Mouse (Mus musculus) cerebellum, adult 11-12 months (tissue): ENCODE measurements around the gene Esrra.

Source experiments
- DNase-seq: peaks from one replicate; pipeline ENCODE4 v3.0.0; 2022

The Esrra gene

GRCm38 (mm10) chr19:6919876-6920740 lies 1.5 kb downstream of the Esrra start:
- DNase-seq: peak; percentile 82

- peak; percentile 50 for DNase-seq
These were observed 2.2 kb downstream of the Esrra start for GRCm38 (mm10) chr19:6919431-6919830.

- peak; percentile 28 for DNase-seq
These were observed 3.3 kb downstream of the Esrra start for GRCm38 (mm10) chr19:6918321-6918720.

- DNase-seq: peak; percentile 26
These were observed 5.1 kb downstream of the Esrra start for GRCm38 (mm10) chr19:6916496-6916895.

- DNase-seq: peak; percentile 9
These were observed 6.3 kb downstream of the Esrra start for GRCm38 (mm10) chr19:6915276-6915675.

GRCm38 (mm10) chr19:6914540-6914939 lies 7.1 kb downstream of the Esrra start:
- peak; percentile 27 for DNase-seq

- DNase-seq: peak; percentile 45
These were observed 7.6 kb downstream of the Esrra start for GRCm38 (mm10) chr19:6913991-6914390.

GRCm38 (mm10) chr19:6913036-6913435 lies 8.6 kb downstream of the Esrra start:
- peak; percentile 16 for DNase-seq

GRCm38 (mm10) chr19:6912205-6912970 lies 9.2 kb downstream of the Esrra start:
- DNase-seq: peak; percentile 45

GRCm38 (mm10) chr19:6911101-6912074 lies 10.2 kb downstream of the Esrra start:
- DNase-seq: peak; percentile 60

GRCm38 (mm10) chr19:6910306-6910705 lies 11.3 kb downstream of the Esrra start:
- DNase-seq: peak; percentile 79

- peak; percentile 93 for DNase-seq
These were observed 11.9 kb downstream of the Esrra start, which contains the start of the genes Trmt112 and Prdx5 for GRCm38 (mm10) chr19:6909507-6910289. TSS of gene Trmt112 (plus strand) at chr19:6909698. TSS of gene Prdx5 (minus strand) at chr19:6910106.

GRCm38 (mm10) chr19:6909021-6909420 lies 12.6 kb downstream of the Esrra start:
- DNase-seq: no peak

GRCm38 (mm10) chr19:6907811-6908540 lies 13.6 kb downstream of the Esrra start:
- peak; percentile 36 for DNase-seq

GRCm38 (mm10) chr19:6907094-6907493 lies 14.5 kb downstream of the Esrra start:
- DNase-seq: peak; percentile 47

- DNase-seq: peak; percentile 26
These were observed 15.4 kb downstream of the Esrra start for GRCm38 (mm10) chr19:6906199-6906598.

GRCm38 (mm10) chr19:6905498-6906159 lies 16.0 kb downstream of the Esrra start:
- peak; percentile 11 for DNase-seq

- DNase-seq: no peak
These were observed 16.8 kb downstream of the Esrra start for GRCm38 (mm10) chr19:6904846-6905245.

- no peak for DNase-seq
These were observed 18.6 kb downstream of the Esrra start for GRCm38 (mm10) chr19:6903031-6903430.

GRCm38 (mm10) chr19:6899641-6900040 lies 22.0 kb downstream of the Esrra start:
- no peak for DNase-seq
